Mouse (Mus musculus) erythroblast, adult 5-6 weeks (primary cell): ENCODE results near the gene Hddc3. TPM values are rescaled to one million over a fixed set of nuclear protein-coding genes. Genes with fewer than 3 reads are reported as not detected.
"Not testable (repeated sequence)": the region's sequence is repeated elsewhere in the genome, so short reads cannot be mapped to it uniquely, and the experiment has no call there.

Experiments used
- ATAC-seq: replicated peaks from 2 replicates; pipeline ENCODE4 v1.8.0; 2016; ENCODE audit warnings: moderate number of reproducible peaks, mild to moderate bottlenecking, moderate TSS enrichment, inconsistent platforms; ENCODE audit not compliant: poor library complexity, low FRiP score, severe bottlenecking
- total RNA-seq, 2 experiments: library from RNA; stranded (forward) in 1 of 2; stranded (reverse) in 1 of 2; fragments of 150-400 nt in 1 of 2; fragments of 200-764, 138-1000 nt in 1 of 2; gene quantifications; 2 replicates each; pipeline versions ENCODE4 v1.2.3 to v1.2.4; 2015 to 2017; ENCODE audit warnings: low replicate concordance in 2 of 2

Gene Hddc3
- total RNA-seq, 2 experiments from 2014 or later = 2.6 TPM; not detected in 1

DNA sequence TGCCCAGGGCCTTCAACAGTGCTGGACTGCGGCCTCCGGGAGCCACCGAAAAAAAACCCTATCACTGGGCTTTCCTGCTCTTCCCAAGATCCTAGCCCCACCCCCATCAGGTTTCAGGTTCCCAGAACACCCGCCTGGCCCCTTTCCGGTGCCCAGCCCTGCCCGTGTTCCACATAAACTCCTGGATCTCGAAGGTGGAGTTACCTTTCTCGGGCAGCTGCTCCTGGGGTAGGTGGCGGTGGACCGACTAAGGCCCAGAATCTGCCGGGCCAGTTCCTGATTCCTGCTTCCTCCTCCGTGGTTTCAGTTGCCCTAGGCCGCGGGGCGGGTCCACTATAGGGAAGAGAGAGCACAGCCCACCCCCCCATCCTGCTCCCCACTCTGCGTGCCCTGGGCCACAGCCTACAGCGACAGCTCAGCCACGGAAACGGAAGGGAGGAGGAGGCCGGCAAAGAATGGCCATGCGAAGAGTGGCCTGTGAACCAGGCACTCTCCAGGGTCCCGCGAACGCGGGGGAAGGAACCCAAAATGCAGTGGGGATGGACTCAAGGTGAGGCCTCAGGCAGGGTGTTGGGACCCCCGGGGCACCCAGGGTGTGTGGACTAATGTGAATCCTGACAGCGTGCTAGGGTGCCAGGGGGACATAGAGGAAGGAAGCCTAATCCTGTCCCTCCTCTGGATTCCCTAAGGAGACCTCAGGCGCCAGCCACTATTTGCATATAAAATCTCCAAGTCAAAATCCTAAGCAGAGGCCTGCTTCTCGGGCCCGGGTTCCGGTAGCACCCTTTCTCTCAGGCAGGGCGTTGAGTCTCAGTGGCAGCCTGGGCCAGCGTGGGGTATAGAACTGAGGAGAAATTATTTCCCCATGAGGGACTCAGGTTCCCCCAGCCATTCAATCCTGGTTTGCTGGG is 45.0 kb downstream of the Hddc3 start, which contains the start of gene Fes:
TSS of gene Fes (minus strand) at position 314 of the 911 bp plus-strand sequence.
- ATAC-seq = no peak

DNA sequence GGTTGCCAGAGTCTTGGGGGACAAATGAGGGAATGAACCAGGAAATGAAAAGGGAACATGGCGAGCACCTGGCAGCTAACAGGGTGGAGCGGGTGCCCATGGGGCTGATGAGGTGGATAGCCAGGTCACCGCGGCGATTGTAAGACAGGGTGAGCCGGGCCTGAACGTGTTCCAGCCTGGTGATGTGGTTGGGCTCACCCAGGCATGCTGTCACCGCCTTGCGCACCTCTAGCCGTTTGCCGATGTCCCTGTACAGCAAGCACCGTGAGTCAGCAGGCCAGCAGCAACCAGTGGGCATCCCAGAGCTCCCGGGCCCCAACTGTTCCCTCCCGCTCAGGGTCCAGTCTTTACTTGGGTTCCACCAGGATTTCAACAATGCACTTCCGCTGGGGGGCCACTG is 49.2 kb downstream of the Hddc3 start:
- ATAC-seq = no peak

DNA sequence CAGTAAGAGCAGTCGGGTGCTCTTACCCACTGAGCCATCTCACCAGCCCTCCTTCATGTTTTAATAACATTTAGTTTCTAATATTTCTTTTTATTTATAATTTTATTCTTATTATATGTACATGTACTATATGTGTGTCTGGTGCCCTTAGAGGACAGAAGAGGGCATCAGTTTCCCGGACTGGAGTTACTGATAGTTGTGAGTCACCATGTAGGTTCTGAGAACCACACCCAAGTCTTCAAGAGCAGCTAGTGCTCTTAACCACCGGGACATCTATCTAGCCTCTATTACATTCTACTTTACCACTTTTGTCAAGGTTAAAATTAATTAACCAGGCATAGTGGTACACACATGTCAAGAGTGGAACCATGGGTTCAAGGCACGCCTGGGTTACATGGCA is 51.7 kb downstream of the Hddc3 start:
- no peak for ATAC-seq

DNA sequence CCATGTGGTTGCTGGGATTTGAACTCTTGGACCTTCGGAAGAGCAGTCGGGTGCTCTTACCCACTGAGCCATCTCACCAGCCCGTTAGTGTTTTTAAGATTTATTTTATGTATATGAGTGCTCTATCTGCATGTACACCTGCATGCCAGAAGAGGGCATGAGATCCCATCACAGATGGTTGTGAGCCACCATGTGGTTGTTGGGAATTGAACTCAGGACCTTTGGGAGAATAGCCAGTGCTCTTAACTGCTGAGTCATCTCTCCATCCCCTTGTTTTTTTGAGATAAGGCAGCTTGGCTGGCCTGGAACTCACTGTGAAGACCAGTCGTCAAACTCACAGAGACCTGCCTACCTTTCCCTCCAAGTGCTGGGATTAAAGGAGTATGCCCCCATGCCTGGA is 53.5 kb downstream of the Hddc3 start:
- ATAC-seq = not testable (repeated sequence)

DNA sequence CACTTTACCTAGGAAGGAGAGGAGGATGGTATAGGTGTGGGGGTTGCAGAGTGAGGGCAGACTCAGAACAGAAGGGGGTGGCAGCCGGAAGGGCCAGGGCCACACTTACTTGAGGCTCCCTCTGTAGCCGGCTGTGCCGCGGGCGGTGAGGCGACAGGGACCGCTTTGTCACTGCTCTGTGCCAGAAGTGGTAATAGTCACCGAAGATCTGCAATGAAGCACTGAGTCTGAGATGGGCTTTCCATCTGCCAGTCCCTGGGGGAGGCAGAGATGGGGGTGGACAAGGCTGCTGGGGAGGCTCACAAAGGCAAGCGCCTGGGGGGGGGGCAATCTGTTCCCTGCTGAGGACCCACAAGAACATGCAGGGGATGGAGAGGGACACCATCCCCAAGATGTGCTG is 55.1 kb downstream of the Hddc3 start:
- ATAC-seq = no peak

DNA sequence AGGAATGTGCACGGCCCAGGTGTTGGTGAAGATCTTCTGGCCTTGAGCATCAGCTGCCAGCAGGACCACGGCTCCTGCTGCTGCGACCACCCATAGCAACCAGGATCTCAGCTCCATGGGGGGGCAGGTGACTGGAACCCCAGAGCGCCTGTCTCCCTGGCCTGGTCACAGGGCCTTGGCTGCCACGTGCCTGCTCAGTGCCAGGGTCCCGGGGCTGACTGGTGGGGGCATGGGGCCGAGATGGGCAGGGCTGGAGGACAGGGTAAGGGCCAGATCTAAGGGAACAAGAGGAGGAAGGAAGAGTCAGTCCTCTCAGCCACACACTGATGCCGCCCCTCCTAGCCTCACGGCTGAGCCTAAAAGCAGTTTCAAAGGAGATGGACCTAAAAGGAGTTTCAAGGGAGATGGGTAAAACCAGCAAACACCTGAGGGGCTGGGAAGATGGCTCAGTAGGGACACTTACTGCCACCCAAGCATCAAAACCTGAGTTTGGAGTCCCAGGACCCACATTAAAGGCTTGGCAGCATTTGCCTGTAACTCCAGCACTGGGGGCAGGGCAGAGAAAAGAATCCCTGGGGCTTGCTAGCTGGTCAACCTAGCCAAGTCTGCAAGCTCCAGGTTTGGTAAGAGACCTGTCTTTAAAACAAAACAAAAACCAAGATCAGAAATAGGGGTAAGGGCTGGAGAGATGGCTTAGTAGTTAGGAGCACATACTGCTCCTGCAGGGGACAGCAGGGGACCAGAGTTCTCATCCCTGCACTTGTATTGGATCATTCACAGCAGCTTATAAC is 55.9 kb downstream of the Hddc3 start:
- no peak for ATAC-seq

DNA sequence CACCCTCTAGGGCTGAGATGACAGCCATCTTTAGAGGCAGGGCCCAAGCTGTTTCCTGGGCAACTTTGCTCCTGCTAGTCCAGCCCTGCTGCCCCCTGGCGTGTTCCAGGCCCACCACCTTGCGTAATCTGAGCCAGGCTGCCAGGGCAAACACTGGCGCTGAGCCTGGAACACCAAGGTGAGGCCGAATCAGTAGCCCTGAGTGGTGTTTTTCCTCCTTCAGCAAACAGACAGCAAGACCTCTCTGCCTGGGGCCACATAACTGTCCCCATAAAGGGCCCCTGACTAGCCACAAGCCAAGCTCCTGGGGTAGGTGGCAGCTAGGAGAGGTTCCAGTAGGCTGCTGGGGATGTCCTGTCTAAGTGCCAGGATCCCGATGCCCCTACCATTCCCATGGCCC is 57.2 kb downstream of the Hddc3 start:
- ATAC-seq = no peak

Other genes starting within 250 kb of the Hddc3 start
- 20.3 and 31.3 TPM in 2 replicates for gene Idh2, start 227.7 kb upstream of the Hddc3 start, total RNA-seq (2015; ENCODE audit: low replicate concordance)
- gene Idh2, start 227.7 kb upstream of the Hddc3 start, total RNA-seq (2017; ENCODE audit: low replicate concordance) = 17.6 and 24.5 TPM in 2 replicates
- gene Sema4b, start 156.3 kb upstream of the Hddc3 start, total RNA-seq (2015; ENCODE audit: low replicate concordance) = 19.9 and 22.1 TPM in 2 replicates
- 33.7 and 49.8 TPM in 2 replicates for gene Sema4b, start 156.3 kb upstream of the Hddc3 start, total RNA-seq (2017; ENCODE audit: low replicate concordance)
- 21.3 and 41.8 TPM in 2 replicates for gene Cib1, start 110.3 kb upstream of the Hddc3 start, total RNA-seq (2015; ENCODE audit: low replicate concordance)
- gene Cib1, start 110.3 kb upstream of the Hddc3 start, total RNA-seq (2017; ENCODE audit: low replicate concordance) = 29.8 and 37.1 TPM in 2 replicates
- gene Gdpgp1, start 110.2 kb upstream of the Hddc3 start, total RNA-seq (2015; ENCODE audit: low replicate concordance) = 0.77 TPM in 1 of 2 replicates, not detected in the other
- 0.94 and 2.0 TPM in 2 replicates for gene Gdpgp1, start 110.2 kb upstream of the Hddc3 start, total RNA-seq (2017; ENCODE audit: low replicate concordance)
- not detected in 2 replicates for gene Ttll13, start 96.7 kb upstream of the Hddc3 start, total RNA-seq (2015; ENCODE audit: low replicate concordance)
- gene Ttll13, start 96.7 kb upstream of the Hddc3 start, total RNA-seq (2017; ENCODE audit: low replicate concordance) = 1.5 TPM in 1 of 2 replicates, not detected in the other
- 5.2 and 7.7 TPM in 2 replicates for gene Ngrn, start 81.9 kb upstream of the Hddc3 start, total RNA-seq (2015; ENCODE audit: low replicate concordance)
- gene Ngrn, start 81.9 kb upstream of the Hddc3 start, total RNA-seq (2017; ENCODE audit: low replicate concordance) = 5.6 and 9.9 TPM in 2 replicates
- 3.8 and 12.7 TPM in 2 replicates for gene Vps33b, start 73.5 kb upstream of the Hddc3 start, total RNA-seq (2015; ENCODE audit: low replicate concordance)
- gene Vps33b, start 73.5 kb upstream of the Hddc3 start, total RNA-seq (2017; ENCODE audit: low replicate concordance) = 4.9 and 7.5 TPM in 2 replicates
- 59.4 and 74.7 TPM in 2 replicates for gene Prc1, start 48.7 kb upstream of the Hddc3 start, total RNA-seq (2015; ENCODE audit: low replicate concordance)
- 188 and 334 TPM in 2 replicates for gene Prc1, start 48.7 kb upstream of the Hddc3 start, total RNA-seq (2017; ENCODE audit: low replicate concordance)
- 2.5 and 18.8 TPM in 2 replicates for gene Rccd1, start 18.6 kb upstream of the Hddc3 start, total RNA-seq (2015; ENCODE audit: low replicate concordance)
- 0.98 and 4.4 TPM in 2 replicates for gene Rccd1, start 18.6 kb upstream of the Hddc3 start, total RNA-seq (2017; ENCODE audit: low replicate concordance)
- gene Unc45a, start 2.1 kb upstream of the Hddc3 start, total RNA-seq (2015; ENCODE audit: low replicate concordance) = 1.5 and 4.2 TPM in 2 replicates
- 4.2 and 4.8 TPM in 2 replicates for gene Unc45a, start 2.1 kb upstream of the Hddc3 start, total RNA-seq (2017; ENCODE audit: low replicate concordance)
- gene Man2a2, start 28.3 kb downstream of the Hddc3 start, total RNA-seq (2015; ENCODE audit: low replicate concordance) = 3.6 and 7.5 TPM in 2 replicates
- gene Man2a2, start 28.3 kb downstream of the Hddc3 start, total RNA-seq (2017; ENCODE audit: low replicate concordance) = 4.5 and 6.6 TPM in 2 replicates
- gene Fes, start 44.8 kb downstream of the Hddc3 start, total RNA-seq (2015; ENCODE audit: low replicate concordance) = 56.5 and 60.0 TPM in 2 replicates
- 24.4 and 31.2 TPM in 2 replicates for gene Fes, start 44.8 kb downstream of the Hddc3 start, total RNA-seq (2017; ENCODE audit: low replicate concordance)
- 23.0 and 23.1 TPM in 2 replicates for gene Furin, start 62.3 kb downstream of the Hddc3 start, total RNA-seq (2015; ENCODE audit: low replicate concordance)
- 29.1 and 33.5 TPM in 2 replicates for gene Furin, start 62.3 kb downstream of the Hddc3 start, total RNA-seq (2017; ENCODE audit: low replicate concordance)
- 53.5 and 82.0 TPM in 2 replicates for gene Blm, start 192.0 kb downstream of the Hddc3 start, total RNA-seq (2015; ENCODE audit: low replicate concordance)
- 52.8 and 54.9 TPM in 2 replicates for gene Blm, start 192.0 kb downstream of the Hddc3 start, total RNA-seq (2017; ENCODE audit: low replicate concordance)